In the genomic region with DNA sequence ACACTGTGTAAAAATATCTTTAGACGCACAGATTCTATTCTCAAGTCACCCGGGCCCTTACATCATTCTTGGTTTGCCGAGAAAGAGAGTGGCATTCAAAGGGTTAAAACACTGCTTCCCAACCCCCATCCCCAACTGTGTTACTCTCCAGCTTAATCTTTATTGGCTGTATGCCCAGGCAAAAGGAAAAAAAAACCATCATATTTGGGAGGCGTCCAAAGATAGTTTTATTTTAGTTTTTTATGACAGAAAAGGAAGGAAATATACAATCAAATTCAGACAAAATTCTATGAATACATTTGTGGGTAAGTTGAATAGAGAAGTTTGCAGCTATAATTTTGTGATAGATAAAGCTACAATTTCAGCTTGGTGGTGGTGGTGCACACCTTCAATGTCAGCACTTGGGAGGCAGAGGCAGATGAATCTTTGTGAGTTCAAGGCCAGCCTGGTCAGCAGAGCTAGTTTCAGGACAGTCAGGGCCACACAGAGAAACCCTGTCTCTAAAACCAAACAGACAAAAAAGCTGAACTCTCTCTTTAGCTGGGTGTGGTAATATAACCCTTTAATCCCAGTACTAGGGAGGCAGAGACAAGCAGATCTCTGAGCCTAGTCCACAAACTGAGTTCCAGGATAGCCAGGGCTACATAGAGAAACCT, we compare ENCODE assay signal across 9 mouse cellular contexts.
DNase-seq lines count a peak whose midpoint lies in the region; ATAC-seq and TF ChIP-seq lines count a peak whose summit lies in the region.
"Had no signal": no experiment of that assay in that cellular context is flagged by ENCODE, and none has a peak within 500 bp of the region (broad histone marks: within the 10 kb centered on the region; RNA-seq: fewer than 3 reads in every experiment).

No protein-coding gene starts in this region.

- no peak overlapping the region for H3K9ac ChIP-seq in forebrain, embryonic 11.5 days (ENCODE audit: low read length)
- no peak overlapping the region for H3K9ac ChIP-seq in forebrain, embryonic 12.5 days
- H3K9ac ChIP-seq in midbrain, postnatal 0 days (replicated peaks; ENCODE audit: low read length, poor library complexity, severe bottlenecking) = no peak overlapping the region
- no peak overlapping the region for H3K9ac ChIP-seq in midbrain, embryonic 15.5 days
- H3K9ac ChIP-seq in kidney, embryonic 16.5 days (replicated peaks; ENCODE audit: low read length) = no peak overlapping the region
- no peak overlapping the region for H3K9ac ChIP-seq in stomach, postnatal 0 days (ENCODE audit: low read length)
- H3K9ac ChIP-seq: hindbrain, embryonic 15.5 days had no signal

- no peak for TF ChIP-seq CTCF in midbrain, postnatal 0 days (IDR thresholded peaks at IDR 0.05)
- TF ChIP-seq CTCF in stomach, postnatal 0 days (IDR thresholded peaks at IDR 0.05; ENCODE audit: low read depth) = no peak

- no peaks in the 10 kb centered on the region for H3K27me3 ChIP-seq in forebrain, embryonic 11.5 days (ENCODE audit: control insufficient read depth, insufficient read depth, low read length)
- H3K27me3 ChIP-seq in forebrain, embryonic 12.5 days = no peaks in the 10 kb centered on the region
- H3K27me3 ChIP-seq in midbrain, postnatal 0 days (ENCODE audit: insufficient read depth, low read length) = no peaks in the 10 kb centered on the region
- no peaks in the 10 kb centered on the region for H3K27me3 ChIP-seq in midbrain, embryonic 15.5 days (replicated peaks)
- H3K27me3 ChIP-seq in kidney, embryonic 16.5 days (ENCODE audit: insufficient read depth, low read length) = no peaks in the 10 kb centered on the region
- H3K27me3 ChIP-seq in stomach, postnatal 0 days (ENCODE audit: control insufficient read depth, insufficient read depth, low read length) = no peaks in the 10 kb centered on the region
- H3K27me3 ChIP-seq: hindbrain, embryonic 15.5 days had no signal

- DNase-seq in forebrain, embryonic 11.5 days (ENCODE audit: low spot score) = peak; percentile 29
- peak; percentile 55 for DNase-seq in midbrain, postnatal 0 days (ENCODE audit: low spot score)
- no peak for DNase-seq in stomach, postnatal 0 days (ENCODE audit: low spot score)
- no peak for DNase-seq in gastrocnemius, postnatal 4 days (ENCODE audit: low spot score in 2 of 2)
- DNase-seq in left cerebral cortex, postnatal 36 days (ENCODE audit: low spot score in 2 of 2) = no peak

- H3K9me3 ChIP-seq in forebrain, embryonic 11.5 days (ENCODE audit: control insufficient read depth, low read length) = no peaks in the 10 kb centered on the region
- no peaks in the 10 kb centered on the region for H3K9me3 ChIP-seq in forebrain, embryonic 12.5 days
- H3K9me3 ChIP-seq in midbrain, postnatal 0 days (ENCODE audit: low read length) = no peaks in the 10 kb centered on the region
- no peaks in the 10 kb centered on the region for H3K9me3 ChIP-seq in midbrain, embryonic 15.5 days
- no peaks in the 10 kb centered on the region for H3K9me3 ChIP-seq in kidney, embryonic 16.5 days (ENCODE audit: low read length)
- no peaks in the 10 kb centered on the region for H3K9me3 ChIP-seq in stomach, postnatal 0 days (ENCODE audit: control insufficient read depth, low read length)
- H3K9me3 ChIP-seq: hindbrain, embryonic 15.5 days had no signal

- H3K4me1 ChIP-seq in forebrain, embryonic 11.5 days (replicated peaks; ENCODE audit: control insufficient read depth, insufficient read depth, low read length) = no peaks in the 10 kb centered on the region
- H3K4me1 ChIP-seq in forebrain, embryonic 12.5 days = no peaks in the 10 kb centered on the region
- no peaks in the 10 kb centered on the region for H3K4me1 ChIP-seq in midbrain, postnatal 0 days (ENCODE audit: insufficient read depth, low read length)
- H3K4me1 ChIP-seq in midbrain, embryonic 15.5 days = no peaks in the 10 kb centered on the region
- H3K4me1 ChIP-seq in kidney, embryonic 16.5 days (ENCODE audit: insufficient read depth, low read length) = no peaks in the 10 kb centered on the region; the same call in 1 of the 2 replicates
- no peaks in the 10 kb centered on the region for H3K4me1 ChIP-seq in stomach, postnatal 0 days (replicated peaks; ENCODE audit: control insufficient read depth, insufficient read depth)
- H3K4me1 ChIP-seq: hindbrain, embryonic 15.5 days had no signal

- no peak for TF ChIP-seq EP300 in stomach, postnatal 0 days (optimal IDR thresholded peaks at IDR 0.05)

- intact Hi-C loops in left cerebral cortex, postnatal 36 days (cut with DNase I) = no loop called here

- H3K4me3 ChIP-seq in forebrain, embryonic 11.5 days (ENCODE audit: low read depth, low read length) = no peak overlapping the region
- no peak overlapping the region for H3K4me3 ChIP-seq in forebrain, embryonic 12.5 days (replicated peaks)
- H3K4me3 ChIP-seq in midbrain, postnatal 0 days (ENCODE audit: low read depth, low read length) = no peak overlapping the region
- H3K4me3 ChIP-seq in midbrain, embryonic 15.5 days = no peak overlapping the region
- no peak overlapping the region for H3K4me3 ChIP-seq in kidney, embryonic 16.5 days (ENCODE audit: low read length)
- H3K4me3 ChIP-seq in stomach, postnatal 0 days (ENCODE audit: low read depth, low read length) = no peak overlapping the region
- H3K4me3 ChIP-seq: hindbrain, embryonic 15.5 days had no signal

- no peaks in the 10 kb centered on the region for H3K36me3 ChIP-seq in forebrain, embryonic 11.5 days (ENCODE audit: control insufficient read depth, insufficient read depth, low read length)
- H3K36me3 ChIP-seq in forebrain, embryonic 12.5 days (replicated peaks) = no peaks in the 10 kb centered on the region
- H3K36me3 ChIP-seq in midbrain, postnatal 0 days (ENCODE audit: insufficient read depth, low read length) = no peaks in the 10 kb centered on the region
- H3K36me3 ChIP-seq in midbrain, embryonic 15.5 days (replicated peaks) = no peaks in the 10 kb centered on the region
- no peaks in the 10 kb centered on the region for H3K36me3 ChIP-seq in kidney, embryonic 16.5 days (ENCODE audit: insufficient read depth, low read length)
- H3K36me3 ChIP-seq in stomach, postnatal 0 days (ENCODE audit: control insufficient read depth, insufficient read depth, low read length) = no peaks in the 10 kb centered on the region
- H3K36me3 ChIP-seq: hindbrain, embryonic 15.5 days had no signal

- no peak for ATAC-seq in forebrain, embryonic 11.5 days (replicated peaks; ENCODE audit: low FRiP score)
- ATAC-seq in forebrain, embryonic 12.5 days (ENCODE audit: low FRiP score) = no peak
- no peak for ATAC-seq in midbrain, postnatal 0 days (ENCODE audit: low FRiP score)
- no peak for ATAC-seq in midbrain, embryonic 15.5 days (replicated peaks)
- ATAC-seq in kidney, embryonic 16.5 days (ENCODE audit: low FRiP score, low TSS enrichment) = no peak
- no peak for ATAC-seq in stomach, postnatal 0 days (ENCODE audit: low FRiP score, low TSS enrichment)

- no peak overlapping the region for H3K27ac ChIP-seq in forebrain, embryonic 11.5 days (ENCODE audit: low read depth, low read length)
- no peak overlapping the region for H3K27ac ChIP-seq in forebrain, embryonic 12.5 days
- H3K27ac ChIP-seq in midbrain, postnatal 0 days (ENCODE audit: low read depth, low read length) = no peak overlapping the region
- no peak overlapping the region for H3K27ac ChIP-seq in midbrain, embryonic 15.5 days
- H3K27ac ChIP-seq in kidney, embryonic 16.5 days (ENCODE audit: low read length) = peak overlapping the region; percentile 56; the same call in 1 of the 2 replicates
- H3K27ac ChIP-seq in stomach, postnatal 0 days (replicated peaks) = peak overlapping the region; percentile 45
- H3K27ac ChIP-seq: hindbrain, embryonic 15.5 days had no signal

- 87% methylated on average over 4 of the region's 4 CpGs for WGBS in forebrain, embryonic 11.5 days
- WGBS in forebrain, embryonic 12.5 days = 79% methylated on average over 4 of the region's 4 CpGs
- 69% methylated on average over 4 of the region's 4 CpGs for WGBS in midbrain, postnatal 0 days
- WGBS in midbrain, embryonic 15.5 days = 74% methylated on average over 4 of the region's 4 CpGs
- 65% methylated on average over 4 of the region's 4 CpGs for WGBS in kidney, embryonic 16.5 days
- WGBS in stomach, postnatal 0 days = 31% methylated on average over 4 of the region's 4 CpGs

- no peak overlapping the region for H3K4me2 ChIP-seq in forebrain, embryonic 11.5 days (ENCODE audit: low read depth, low read length, severe bottlenecking)
- no peak overlapping the region for H3K4me2 ChIP-seq in forebrain, embryonic 12.5 days
- no peak overlapping the region for H3K4me2 ChIP-seq in midbrain, postnatal 0 days (ENCODE audit: low read depth, low read length, poor library complexity, severe bottlenecking)
- H3K4me2 ChIP-seq in midbrain, embryonic 15.5 days = no peak overlapping the region
- no peak overlapping the region for H3K4me2 ChIP-seq in kidney, embryonic 16.5 days (replicated peaks; ENCODE audit: low read depth, low read length)
- no peak overlapping the region for H3K4me2 ChIP-seq in stomach, postnatal 0 days (replicated peaks; ENCODE audit: low read depth)
- H3K4me2 ChIP-seq: hindbrain, embryonic 15.5 days had no signal

Comparison
In these comparisons a context has a peak if more than half of its experiments do, and no peak if none do; other contexts are left out.
1. DNase-seq: peak in forebrain, embryonic 11.5 days (single experiment) and midbrain, postnatal 0 days (single experiment); none in stomach, postnatal 0 days (single experiment), gastrocnemius, postnatal 4 days (0 of 2) and left cerebral cortex, postnatal 36 days (0 of 2).
2. H3K27ac ChIP-seq: peak in kidney, embryonic 16.5 days (single experiment) and stomach, postnatal 0 days (single experiment); none in forebrain, embryonic 11.5 days (single experiment), forebrain, embryonic 12.5 days (single experiment), midbrain, postnatal 0 days (single experiment) and midbrain, embryonic 15.5 days (single experiment).